Mouse (Mus musculus) intestine, embryonic 14.5 days (tissue): ENCODE results near the gene Gm49776. TPM values are rescaled to one million over a fixed set of nuclear protein-coding genes. Genes with fewer than 3 reads are reported as not detected.
A peak's percentile ranks its signal among the peaks of the same experiment; 100 is the strongest.
"Not testable (repeated sequence)": the region's sequence is repeated elsewhere in the genome, so short reads cannot be mapped to it uniquely, and the experiment has no call there.

ENCODE experiments used
- ATAC-seq: fragments of 200-750 bp; cut with Nextera tagmentation; replicated peaks from 2 replicates; pipeline ENCODE4 v1.8.0; 2017; ENCODE audit warnings: low read depth, moderate number of reproducible peaks, moderate TSS enrichment, moderate library complexity; ENCODE audit not compliant: low FRiP score, low TSS enrichment
- DNase-seq: peaks from one replicate; pipeline ENCODE4 v3.0.0-alpha.2; 2018; ENCODE audit warnings: low spot score
- H3K27ac ChIP-seq: fragments of 300-500 bp; sonication (generic); 2 replicates; pipeline ENCODE4 v1.5.1; 2014; ENCODE audit warnings: low read depth, mild to moderate bottlenecking, control low read depth
- H3K27me3 ChIP-seq: fragments of 300-500 bp; sonication (generic); replicated peaks from 2 replicates; pipeline ENCODE4 v1.6.1; 2014; ENCODE audit warnings: low read length, control low read depth; ENCODE audit not compliant: control insufficient read depth, insufficient read depth
- H3K36me3 ChIP-seq: fragments of 300-500 bp; sonication (generic); 2 replicates; pipeline ENCODE4 v1.6.1; 2014; ENCODE audit warnings: low read length, control low read depth; ENCODE audit not compliant: control insufficient read depth, insufficient read depth
- H3K4me1 ChIP-seq: fragments of 300-500 bp; sonication (generic); replicated peaks from 2 replicates; pipeline ENCODE4 v1.6.1; 2014; ENCODE audit warnings: low read length, control low read depth, mixed read lengths; ENCODE audit not compliant: control insufficient read depth, insufficient read depth
- H3K4me2 ChIP-seq: fragments of 300-500 bp; sonication (generic); 2 replicates; pipeline ENCODE4 v1.6.1; 2014; ENCODE audit warnings: low read length
- H3K4me3 ChIP-seq: fragments of 300-500 bp; sonication (generic); 2 replicates; pipeline ENCODE4 v1.5.1; 2014; ENCODE audit warnings: low read depth, low read length, control low read depth, mixed read lengths
- H3K9ac ChIP-seq: fragments of 300-500 bp; sonication (generic); 2 replicates; pipeline ENCODE4 v1.6.1; 2014; ENCODE audit warnings: mild to moderate bottlenecking, low read length
- H3K9me3 ChIP-seq: fragments of 300-500 bp; sonication (generic); 2 replicates; pipeline ENCODE4 v1.6.1; 2016; ENCODE audit warnings: low read length, control low read depth; ENCODE audit not compliant: control insufficient read depth
- WGBS: fragments of 180-500 bp; shearing (Covaris S2); extraction: QIAGEN DNeasy Blood & Tissue Kit; methylation state at CpG from one replicate; pipeline ENCODE4 v1.1.7; 2014; 5-methylcytosine and 5-hydroxymethylcytosine counted together
- polyA plus RNA-seq: library from polyadenylated mRNA; unstranded; fragments of >200 nt; fragmentation: Nextera tagmentation; extraction: Ambion mirVana; gene quantifications from 2 replicates; pipeline ENCODE4 v1.2.1, GENCODE M21; 2014

Gene Gm49776
- polyA plus RNA-seq: 4.4 TPM in 1 of 2 replicates, not detected in the other

DNA sequence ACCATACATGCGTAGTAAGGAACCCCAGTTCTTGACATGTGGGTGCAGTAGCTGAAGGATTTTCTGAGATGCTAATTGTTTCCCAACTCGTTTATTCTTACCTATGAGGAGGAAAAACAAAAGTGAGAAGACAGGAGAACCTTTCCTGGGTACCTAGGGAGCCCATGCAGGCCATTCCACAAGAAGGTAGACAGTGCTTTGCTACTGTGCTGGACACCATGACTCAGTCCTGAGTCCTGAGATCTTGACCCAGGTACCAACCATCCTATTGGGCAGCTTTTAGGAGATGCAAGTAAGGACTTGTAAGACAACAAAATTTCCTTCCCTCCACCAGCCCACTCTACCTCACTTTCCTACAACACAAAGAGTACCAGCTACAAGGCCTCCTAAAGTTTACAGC is at the start of gene Gm49776:
Gene Gm49776, minus strand, starts transcription at position 101 of the 400 bp plus-strand sequence.
- Histone ChIP-seq H3K27ac (no peak within 1 kb of the TSS), H3K9me3 (no peaks in the 10 kb centered on the region), H3K4me1 (no peaks in the 10 kb centered on the region), H3K27me3 (no peaks in the 10 kb centered on the region), H3K4me3 (no peak within 1 kb of the TSS), H3K9ac (no peak within 1 kb of the TSS), H3K36me3 (peaks cover 96% of the 10 kb centered on the region), H3K4me2 (no peak within 1 kb of the TSS)
- ATAC-seq (no peak), DNase-seq (no peak)
- 91% methylated on average over 2 of the region's 2 CpGs for WGBS

DNA sequence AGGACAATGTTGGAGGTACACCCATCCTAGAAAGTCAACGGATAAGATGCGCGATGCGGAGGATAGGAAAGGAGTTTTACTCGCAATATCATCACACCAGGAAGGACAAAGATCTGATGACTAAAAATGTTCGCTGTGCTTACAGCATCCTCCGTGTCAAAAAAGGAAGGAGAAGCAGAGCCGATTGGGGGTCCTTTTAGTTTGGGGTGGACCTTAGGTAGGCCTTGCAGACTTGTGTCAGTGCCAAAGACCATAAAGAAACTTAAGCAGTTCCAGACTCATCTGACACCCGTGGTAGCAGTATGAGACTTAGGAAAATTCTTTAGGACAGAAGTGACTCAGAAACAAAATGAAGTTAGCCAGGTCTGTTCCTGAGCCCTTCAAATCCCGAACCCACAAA is 31.5 kb upstream of the Gm49776 start:
- H3K9me3 ChIP-seq, H3K27me3 ChIP-seq, DNase-seq: not testable (repeated sequence)
- H3K27ac ChIP-seq: peak overlapping the region; percentile 69; the same call in 1 of the 2 replicates
- WGBS: under 1% methylated on average over 6 of the region's 10 CpGs
- 0 out of 2 replicates have a peak, but pooled peaks have one; percentile 0 for ATAC-seq
- H3K36me3 ChIP-seq: peaks cover 28% of the 10 kb centered on the region
- peak overlapping the region; percentile 42 for H3K9ac ChIP-seq
- peaks cover 21% of the 10 kb centered on the region for H3K4me1 ChIP-seq
- H3K4me3 ChIP-seq: peak overlapping the region; percentile 97
- peak overlapping the region; percentile 45 for H3K4me2 ChIP-seq

DNA sequence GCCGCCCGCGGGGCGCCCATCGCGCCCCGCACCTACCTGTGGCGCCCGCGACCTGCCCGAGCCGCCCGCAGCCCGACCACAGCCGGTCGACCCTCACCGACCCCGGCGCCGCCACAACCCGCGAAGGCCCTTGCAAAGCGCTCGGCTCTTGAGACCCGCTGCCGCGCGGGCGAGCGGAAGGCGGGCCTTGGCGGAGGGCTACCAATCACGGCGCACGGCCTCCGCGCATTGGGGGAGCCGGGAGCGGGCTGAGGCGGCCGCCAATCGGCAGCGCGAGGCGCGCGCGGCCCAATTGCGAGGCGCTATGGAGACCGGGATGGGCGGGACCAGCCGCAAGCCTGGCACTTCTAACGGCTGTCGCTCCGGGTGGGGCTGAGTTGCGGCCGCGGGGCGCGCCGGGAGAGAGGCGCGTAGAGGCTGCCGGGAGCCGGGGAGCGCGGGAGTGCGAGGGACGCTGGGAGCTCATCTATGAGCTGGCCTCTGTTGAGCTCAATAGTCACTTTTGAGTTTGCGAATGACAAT is 31.0 kb upstream of the Gm49776 start, which contains the start of gene Dgcr8:
Gene Dgcr8, minus strand, starts transcription at position 180 of the 522 bp plus-strand sequence.
- Histone ChIP-seq H3K4me1 (peaks cover 21% of the 10 kb centered on the region), H3K27me3 (no peaks in the 10 kb centered on the region), H3K9me3 (no peaks in the 10 kb centered on the region), H3K4me3 (peak within 1 kb of the TSS; percentile 97), H3K4me2 (peak within 1 kb of the TSS; percentile 99), H3K9ac (peak within 1 kb of the TSS; percentile 96), H3K27ac (peak within 1 kb of the TSS; percentile 87), H3K36me3 (peaks cover 33% of the 10 kb centered on the region)
- peak; percentile 99 for ATAC-seq
- DNase-seq: peak; percentile 93
- under 1% methylated on average over 64 of the region's 71 CpGs for WGBS

DNA sequence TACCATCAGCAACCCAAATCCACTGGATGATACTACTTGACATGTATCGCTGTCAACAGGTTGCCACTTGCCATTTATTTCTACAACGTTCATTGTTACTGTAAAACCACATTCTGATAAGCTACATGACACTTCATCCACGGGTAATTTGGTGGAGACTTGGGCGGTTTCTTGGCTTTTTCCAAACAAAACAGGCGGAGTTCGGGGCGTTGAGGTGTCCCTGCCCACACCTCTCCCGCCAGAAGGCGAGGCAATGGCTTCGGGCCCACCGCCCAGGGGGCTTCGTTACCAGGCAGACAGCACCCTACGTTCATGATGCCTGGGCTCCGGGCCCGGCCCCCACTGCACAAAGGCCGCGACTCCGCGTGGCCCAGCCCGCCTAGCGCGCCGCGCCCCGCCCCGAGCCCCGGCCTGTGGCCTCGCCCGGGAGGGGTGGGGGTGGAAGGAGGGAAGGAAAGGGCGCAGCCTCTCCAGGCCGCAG is 30.5 kb upstream of the Gm49776 start:
- DNase-seq (no peak), ATAC-seq (peak; percentile 92)
- Histone ChIP-seq H3K4me2 (peak overlapping the region; percentile 99), H3K4me1 (peaks cover 21% of the 10 kb centered on the region), H3K27me3 (no peaks in the 10 kb centered on the region), H3K9ac (peak overlapping the region; percentile 96), H3K36me3 (peaks cover 38% of the 10 kb centered on the region), H3K27ac (peak overlapping the region; percentile 87), H3K9me3 (no peaks in the 10 kb centered on the region), H3K4me3 (peak overlapping the region; percentile 97)
- WGBS: under 1% methylated on average over 28 of the region's 31 CpGs

DNA sequence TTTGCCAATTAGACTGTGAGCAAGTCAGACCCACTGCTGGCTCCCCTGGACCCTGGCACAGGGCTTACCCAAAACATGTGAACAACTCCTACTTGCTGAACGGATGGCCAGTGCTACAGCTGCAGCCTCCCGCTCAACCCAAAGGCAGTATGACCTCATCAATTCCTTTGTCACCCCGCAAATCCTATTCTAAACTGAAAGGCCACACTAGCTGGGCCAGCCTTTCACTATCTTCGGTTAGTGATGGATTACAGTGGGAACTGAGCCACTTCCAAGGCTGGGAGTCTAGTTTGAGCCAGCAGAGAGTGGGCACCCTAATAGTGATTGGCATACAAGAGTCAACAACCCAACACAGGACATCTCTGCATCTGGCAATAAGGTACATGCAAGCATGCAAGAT is 30.0 kb upstream of the Gm49776 start:
- Histone ChIP-seq H3K36me3 (peaks cover 42% of the 10 kb centered on the region), H3K9ac (peak overlapping the region; percentile 96), H3K27ac (peak overlapping the region; percentile 87), H3K9me3 (no peaks in the 10 kb centered on the region), H3K4me2 (peak overlapping the region; percentile 99), H3K27me3 (no peaks in the 10 kb centered on the region), H3K4me3 (peak overlapping the region; percentile 97), H3K4me1 (peaks cover 21% of the 10 kb centered on the region)
- DNase-seq: peak; percentile 66
- ATAC-seq: no peak
- 0% methylated on average over 4 of the region's 4 CpGs for WGBS

DNA sequence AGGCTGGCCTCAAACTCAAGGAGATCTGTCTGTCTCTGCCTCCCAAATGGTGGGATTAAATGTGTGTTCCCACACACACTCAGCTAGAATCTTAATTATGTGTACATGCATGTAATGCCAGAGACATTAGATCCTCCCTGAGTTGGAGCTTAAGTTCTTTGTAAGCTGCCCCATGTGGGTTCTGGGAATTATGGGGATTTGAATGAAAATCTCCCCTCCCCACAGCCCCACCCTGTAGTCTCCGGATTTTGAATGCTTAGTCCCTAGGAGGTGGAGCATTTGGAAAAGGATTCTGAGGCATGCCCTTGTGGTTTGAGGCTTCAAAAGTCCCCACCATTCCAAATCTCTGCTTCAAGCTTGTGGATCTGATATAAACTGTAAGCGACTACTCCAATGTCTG is 17.0 kb upstream of the Gm49776 start:
- Histone ChIP-seq H3K27me3 (no peaks in the 10 kb centered on the region), H3K9ac (no peak overlapping the region), H3K9me3 (no peaks in the 10 kb centered on the region), H3K27ac (no peak overlapping the region), H3K4me2 (no peak overlapping the region), H3K4me1 (no peaks in the 10 kb centered on the region), H3K36me3 (peaks cover 96% of the 10 kb centered on the region), H3K4me3 (no peak overlapping the region)
- 87% methylated on average over 2 of the region's 2 CpGs for WGBS
- no peak for DNase-seq
- ATAC-seq: no peak

DNA sequence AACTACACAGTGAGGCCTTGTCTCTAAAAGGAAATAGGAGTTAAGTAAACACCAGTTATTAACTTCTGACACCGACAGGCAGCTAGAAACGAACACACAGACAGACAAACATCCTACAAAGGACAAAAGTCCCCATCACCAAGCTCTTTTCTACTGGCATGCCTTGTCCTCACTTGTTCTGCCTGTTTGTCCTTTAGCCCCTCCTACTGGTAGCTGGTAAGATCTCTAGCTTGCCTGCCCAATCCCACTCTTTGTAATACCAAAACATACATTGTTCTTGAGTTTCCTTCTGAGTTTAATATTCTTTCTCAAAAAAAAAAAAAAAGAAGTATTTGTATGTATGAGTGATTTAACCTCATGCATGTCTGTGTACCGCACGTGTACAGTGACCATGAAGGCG is 10.1 kb upstream of the Gm49776 start:
- no peaks in the 10 kb centered on the region for H3K4me1 ChIP-seq
- H3K27me3 ChIP-seq: no peaks in the 10 kb centered on the region
- H3K27ac ChIP-seq: no peak overlapping the region
- no peak for ATAC-seq
- H3K9me3 ChIP-seq: no peaks in the 10 kb centered on the region
- no peak overlapping the region for H3K4me3 ChIP-seq
- H3K36me3 ChIP-seq: peaks cover 94% of the 10 kb centered on the region
- no peak for DNase-seq
- WGBS: 89% methylated on average over 5 of the region's 5 CpGs
- H3K4me2 ChIP-seq: no peak overlapping the region
- no peak overlapping the region for H3K9ac ChIP-seq

DNA sequence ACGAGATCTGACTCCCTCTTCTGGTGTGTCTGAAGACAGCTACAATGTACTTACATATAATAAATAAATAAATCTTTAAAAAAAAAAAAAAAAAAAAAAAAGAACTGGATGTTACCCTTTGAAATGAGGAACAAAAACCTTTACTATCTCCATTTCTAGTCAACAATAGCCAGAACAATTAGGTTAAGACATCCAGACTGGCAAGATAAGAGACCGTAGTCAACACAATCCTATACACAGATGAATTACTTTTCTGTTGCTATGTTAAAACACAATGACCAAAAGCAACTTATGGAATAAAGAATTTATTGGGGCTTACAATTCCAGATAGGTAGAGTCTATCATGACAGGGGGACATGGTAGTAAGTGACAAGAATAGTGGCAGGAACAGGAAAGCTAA is 6.9 kb upstream of the Gm49776 start:
- Histone ChIP-seq H3K36me3 (peaks cover 92% of the 10 kb centered on the region), H3K9ac (no peak overlapping the region), H3K4me2 (no peak overlapping the region), H3K4me3 (no peak overlapping the region), H3K27me3 (no peaks in the 10 kb centered on the region), H3K27ac (no peak overlapping the region), H3K9me3 (no peaks in the 10 kb centered on the region), H3K4me1 (no peaks in the 10 kb centered on the region)
- WGBS: 80% methylated on average over 2 of the region's 2 CpGs
- no peak for ATAC-seq
- DNase-seq: no peak

DNA sequence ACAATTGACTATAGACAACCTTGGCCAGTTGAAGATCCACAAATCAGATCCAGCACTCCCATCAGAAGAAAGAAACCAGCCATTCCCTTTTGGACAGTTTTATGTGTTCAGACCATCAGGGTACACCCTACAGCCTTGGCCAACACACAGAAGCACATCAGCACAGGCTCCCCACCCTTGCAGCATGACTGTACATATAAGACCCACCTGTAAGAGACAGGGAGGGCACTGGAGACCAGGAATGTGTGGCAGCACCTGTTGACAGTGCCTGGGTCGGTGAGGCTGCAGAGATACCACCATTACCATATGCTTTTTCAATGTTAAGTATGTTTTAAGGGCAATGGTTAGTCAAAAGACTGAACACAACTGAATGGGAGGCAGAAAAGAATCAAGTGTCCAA is 4.3 kb downstream of the Gm49776 start:
- no peaks in the 10 kb centered on the region for H3K27me3 ChIP-seq
- no peak overlapping the region for H3K27ac ChIP-seq
- H3K4me2 ChIP-seq: no peak overlapping the region
- H3K4me3 ChIP-seq: no peak overlapping the region
- no peaks in the 10 kb centered on the region for H3K9me3 ChIP-seq
- peaks cover 87% of the 10 kb centered on the region for H3K36me3 ChIP-seq
- DNase-seq: no peak
- no peak overlapping the region for H3K9ac ChIP-seq
- 89% methylated on average over 1 of the region's 1 CpGs for WGBS
- H3K4me1 ChIP-seq: peaks cover 13% of the 10 kb centered on the region
- no peak for ATAC-seq
